Mouse (Mus musculus): ENCODE data around the gene Nid1. TPM values are rescaled to one million over a fixed set of nuclear protein-coding genes. Genes with fewer than 3 reads are reported as not detected.
"Not testable (repeated sequence)": the region's sequence is repeated elsewhere in the genome, so short reads cannot be mapped to it uniquely, and the experiment has no call there.

Gene Nid1
- polyA plus RNA-seq, 1 experiment from 2014 or later, result 51.8 TPM

DNA sequence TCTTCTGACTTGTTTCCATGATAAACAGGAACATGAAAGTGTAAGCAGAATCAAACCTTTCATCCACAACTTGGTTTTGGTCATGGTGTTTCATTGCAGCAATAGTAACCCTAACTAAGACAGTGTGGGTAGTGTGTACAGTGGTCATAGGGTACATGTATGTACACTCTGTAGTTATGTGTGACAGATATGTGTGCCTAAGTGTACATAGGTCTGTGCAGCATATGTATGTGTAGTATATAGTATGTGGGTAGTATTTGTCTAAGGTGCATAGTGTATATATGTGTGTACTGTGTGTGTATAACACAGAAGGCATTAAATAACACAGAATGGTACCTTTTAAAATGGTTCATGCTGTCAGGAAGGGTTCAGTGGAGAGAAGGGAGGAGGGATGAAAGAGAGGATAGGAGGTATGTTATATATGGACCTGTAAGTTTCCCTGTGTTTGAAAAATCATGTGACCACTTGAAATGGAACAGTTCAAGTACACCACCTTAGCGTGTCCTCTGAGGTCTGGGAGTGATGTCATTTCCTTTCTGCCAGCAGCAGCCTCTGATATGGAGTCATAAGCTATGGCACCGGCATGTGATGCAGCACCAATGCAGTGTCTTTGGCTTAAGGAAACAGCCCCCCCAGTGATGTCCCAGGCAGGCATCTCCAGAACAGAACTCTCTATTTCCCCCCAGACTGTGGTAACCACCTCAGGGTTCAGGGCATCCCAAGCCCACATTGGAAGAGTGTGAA, 100.1 kb downstream of the Nid1 start:
- no peak overlapping the region for H3K4me2 ChIP-seq (replicated peaks)
- no peak overlapping the region for H3K27ac ChIP-seq
- no peaks in the 10 kb centered on the region for H3K9me3 ChIP-seq (replicated peaks)
- H3K4me3 ChIP-seq, result no peak overlapping the region
- peaks cover 4% of the 10 kb centered on the region; the same call in 1 of the 2 replicates for H3K4me1 ChIP-seq
- H3K36me3 ChIP-seq, result no peaks in the 10 kb centered on the region
- ATAC-seq (ENCODE audit: low FRiP score), result no peak
- WGBS, result 77% methylated on average over 2 of the region's 2 CpGs
- no peak overlapping the region for H3K9ac ChIP-seq
- H3K27me3 ChIP-seq, result no peaks in the 10 kb centered on the region

DNA sequence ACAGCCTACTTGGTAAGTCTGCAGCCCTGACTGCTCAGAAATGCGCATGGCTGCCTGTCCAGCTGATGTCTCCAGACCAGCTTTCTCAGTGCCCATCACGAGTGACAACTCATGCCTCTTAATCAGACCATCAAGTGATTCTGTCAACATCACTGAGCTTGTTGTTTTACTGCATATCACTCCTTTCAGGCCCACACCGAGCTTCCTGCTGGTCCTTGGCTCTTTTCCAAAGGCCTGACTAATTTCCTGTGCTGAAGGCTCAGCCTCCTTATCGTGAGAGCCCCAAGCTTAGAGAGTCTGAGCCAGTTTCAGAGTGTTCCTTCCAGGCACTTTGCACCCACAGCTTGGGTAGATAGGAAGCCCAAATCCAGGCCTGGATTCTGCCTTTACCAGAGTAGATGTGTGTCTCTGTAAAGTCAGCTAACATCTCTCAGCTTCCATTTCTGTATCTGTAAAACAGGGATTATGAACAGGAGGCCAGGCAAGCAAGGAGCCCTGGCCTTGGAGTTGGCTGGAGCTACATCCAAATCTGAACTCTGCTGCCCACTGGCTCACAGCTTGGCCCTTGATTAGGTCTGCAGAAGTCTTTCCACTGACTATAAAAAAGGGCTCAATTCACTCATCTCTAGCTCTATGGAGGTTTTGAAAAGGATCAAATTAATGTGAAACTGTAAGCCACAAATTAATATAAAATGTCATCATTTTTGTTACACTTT, 101.4 kb downstream of the Nid1 start:
- Histone ChIP-seq H3K4me3 (no peak overlapping the region), H3K4me2 (replicated peaks) (no peak overlapping the region), H3K9ac (no peak overlapping the region), H3K9me3 (replicated peaks) (no peaks in the 10 kb centered on the region), H3K4me1 (peaks cover 4% of the 10 kb centered on the region; the same call in 1 of the 2 replicates), H3K27me3 (no peaks in the 10 kb centered on the region), H3K36me3 (no peaks in the 10 kb centered on the region), H3K27ac (no peak overlapping the region)
- ATAC-seq (ENCODE audit: low FRiP score), result no peak
- WGBS, result 37% methylated on average over 4 of the region's 4 CpGs

DNA sequence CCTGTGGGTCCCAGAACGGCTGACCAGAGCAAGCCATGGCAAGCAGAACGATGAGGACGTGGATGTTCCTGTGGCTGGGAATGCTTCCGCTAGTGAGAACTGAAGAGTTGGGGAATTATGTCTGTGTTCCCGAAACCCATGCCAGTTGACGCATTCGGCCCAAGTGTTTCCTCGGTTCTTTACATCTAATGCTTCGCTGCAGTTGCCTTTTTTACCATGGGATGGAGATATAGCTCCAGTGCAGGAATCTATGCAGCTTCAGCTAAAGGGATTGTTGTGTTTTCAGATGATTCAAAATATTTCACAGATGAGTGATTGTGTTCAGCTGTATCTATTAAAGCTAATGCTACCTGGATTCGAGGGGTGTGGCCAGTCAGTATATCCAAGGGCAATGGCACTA, 105.7 kb downstream of the Nid1 start:
- ATAC-seq (ENCODE audit: low FRiP score); H3K36me3 ChIP-seq; H3K4me3 ChIP-seq; H3K9ac ChIP-seq; H3K27me3 ChIP-seq; H3K4me1 ChIP-seq; H3K9me3 ChIP-seq (replicated peaks); H3K27ac ChIP-seq; H3K4me2 ChIP-seq (replicated peaks): not testable (repeated sequence)
- WGBS, result 90% methylated on average over 10 of the region's 10 CpGs

- H3K9ac ChIP-seq, result no peak overlapping the region
- no peaks in the 10 kb centered on the region for H3K27me3 ChIP-seq
- H3K27ac ChIP-seq, result no peak overlapping the region
- H3K4me3 ChIP-seq, result no peak overlapping the region
- no peaks in the 10 kb centered on the region for H3K4me1 ChIP-seq
- ATAC-seq (ENCODE audit: low FRiP score), result no peak
- H3K36me3 ChIP-seq, result no peaks in the 10 kb centered on the region
- H3K9me3 ChIP-seq (replicated peaks), result no peaks in the 10 kb centered on the region; the same call in 1 of the 2 replicates
- no peak overlapping the region for H3K4me2 ChIP-seq (replicated peaks)
- 72% methylated on average over 3 of the region's 3 CpGs for WGBS
Measured at GRCm38 (mm10) chr13:13546792-13547191, 109.4 kb downstream of the Nid1 start.

GRCm38 (mm10) chr13:13547889-13548288, 110.5 kb downstream of the Nid1 start:
- Histone ChIP-seq H3K4me3 (no peak overlapping the region), H3K4me1 (no peaks in the 10 kb centered on the region), H3K4me2 (replicated peaks) (no peak overlapping the region), H3K9ac (no peak overlapping the region), H3K27ac (no peak overlapping the region), H3K36me3 (no peaks in the 10 kb centered on the region), H3K27me3 (no peaks in the 10 kb centered on the region), H3K9me3 (replicated peaks) (no peaks in the 10 kb centered on the region; the same call in 1 of the 2 replicates)
- ATAC-seq (ENCODE audit: low FRiP score), result no peak
- 93% methylated on average over 4 of the region's 4 CpGs for WGBS

DNA sequence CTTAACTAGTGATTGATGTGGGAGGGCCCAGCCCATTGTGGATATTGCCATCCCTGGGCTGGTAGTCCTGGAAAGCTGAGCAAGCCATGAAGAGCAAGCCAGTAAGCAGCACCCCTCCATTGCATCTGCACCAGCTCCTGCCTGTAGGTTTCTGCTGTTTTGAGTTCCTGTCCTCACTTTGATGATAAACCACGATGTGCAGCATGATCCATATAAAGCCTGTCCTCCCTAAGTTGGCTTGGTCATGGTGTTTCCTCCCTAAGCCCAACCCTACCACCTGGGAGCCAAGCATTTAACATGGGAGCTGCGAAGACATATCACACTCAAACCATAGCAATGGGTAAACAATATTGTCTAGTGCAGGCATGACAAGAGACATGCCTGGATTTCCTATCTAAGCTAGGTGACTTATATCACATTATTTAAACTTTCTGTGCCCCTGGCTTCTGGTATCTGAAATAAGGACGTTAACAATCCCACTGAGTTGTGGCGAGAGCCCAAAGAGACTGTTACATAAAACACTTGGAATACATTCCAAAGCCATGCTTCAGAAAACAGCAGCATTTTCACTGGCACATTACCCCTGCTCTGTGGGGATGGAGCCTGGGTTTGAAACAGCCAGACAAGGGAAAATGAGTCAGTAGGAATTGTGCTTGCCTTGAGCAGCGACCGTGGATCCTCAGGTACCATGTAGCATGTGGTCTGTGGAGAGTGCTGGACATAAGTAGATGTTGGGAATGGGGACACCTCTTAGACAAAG, 111.3 kb downstream of the Nid1 start:
- Histone ChIP-seq H3K9ac (no peak overlapping the region), H3K27ac (no peak overlapping the region), H3K27me3 (no peaks in the 10 kb centered on the region), H3K9me3 (replicated peaks) (no peaks in the 10 kb centered on the region; the same call in 1 of the 2 replicates), H3K4me2 (replicated peaks) (no peak overlapping the region), H3K4me1 (no peaks in the 10 kb centered on the region), H3K36me3 (no peaks in the 10 kb centered on the region), H3K4me3 (no peak overlapping the region)
- no peak for ATAC-seq (ENCODE audit: low FRiP score)
- 91% methylated on average over 6 of the region's 6 CpGs for WGBS

DNA sequence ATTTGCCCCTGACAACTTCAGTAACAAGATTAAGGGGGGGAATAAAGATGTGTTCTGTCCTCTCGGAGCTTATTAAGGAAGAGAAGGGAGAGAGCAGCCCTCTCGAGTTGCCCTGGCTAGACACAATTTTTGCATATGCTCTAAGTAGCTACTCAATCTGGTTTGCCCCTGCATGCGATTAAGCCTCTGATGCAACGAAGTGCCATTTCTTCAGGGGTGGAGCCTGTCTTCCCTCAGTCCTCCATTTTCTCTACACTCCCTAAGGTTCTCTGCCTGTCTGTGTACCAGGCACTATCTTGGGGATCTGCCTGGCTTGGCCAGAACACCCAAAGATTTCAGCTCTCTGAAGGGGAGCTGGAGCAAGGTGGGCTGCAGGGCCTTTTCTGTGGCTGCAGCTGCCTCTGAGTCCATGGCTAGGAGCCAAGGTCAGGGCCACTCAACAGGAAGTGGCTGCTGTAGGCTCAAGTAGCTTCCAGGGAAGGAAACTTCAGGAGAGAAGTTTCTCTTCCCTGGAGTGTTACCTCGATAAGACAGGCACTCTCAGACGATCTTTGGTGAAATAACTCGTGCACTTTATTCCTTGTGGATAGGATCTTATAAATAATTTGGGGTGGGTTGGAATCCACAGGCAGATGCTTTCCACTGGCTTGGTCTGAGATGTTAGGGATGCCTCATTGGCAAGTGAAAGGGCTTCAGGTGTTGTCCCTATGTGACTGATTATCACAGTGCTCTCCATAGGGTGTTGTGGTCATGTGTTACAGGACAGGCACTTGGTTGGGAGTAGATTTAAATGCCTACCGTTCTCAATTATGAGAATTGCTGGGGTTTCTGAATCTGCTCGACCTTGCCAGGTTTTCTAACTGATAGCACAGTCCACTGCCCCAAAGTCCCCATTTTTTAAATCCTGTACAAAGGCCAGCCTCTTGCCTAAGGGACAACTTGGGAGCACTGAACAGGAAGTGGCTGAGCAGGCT, 112.6 kb downstream of the Nid1 start:
- Histone ChIP-seq H3K27ac (no peak overlapping the region), H3K9me3 (replicated peaks) (no peaks in the 10 kb centered on the region; the same call in 1 of the 2 replicates), H3K36me3 (no peaks in the 10 kb centered on the region), H3K4me3 (no peak overlapping the region), H3K27me3 (no peaks in the 10 kb centered on the region), H3K4me1 (no peaks in the 10 kb centered on the region), H3K4me2 (replicated peaks) (no peak overlapping the region), H3K9ac (no peak overlapping the region)
- whole genome bisulfite sequencing, result 77% methylated on average over 9 of the region's 9 CpGs
- ATAC-seq (ENCODE audit: low FRiP score), result no peak

DNA sequence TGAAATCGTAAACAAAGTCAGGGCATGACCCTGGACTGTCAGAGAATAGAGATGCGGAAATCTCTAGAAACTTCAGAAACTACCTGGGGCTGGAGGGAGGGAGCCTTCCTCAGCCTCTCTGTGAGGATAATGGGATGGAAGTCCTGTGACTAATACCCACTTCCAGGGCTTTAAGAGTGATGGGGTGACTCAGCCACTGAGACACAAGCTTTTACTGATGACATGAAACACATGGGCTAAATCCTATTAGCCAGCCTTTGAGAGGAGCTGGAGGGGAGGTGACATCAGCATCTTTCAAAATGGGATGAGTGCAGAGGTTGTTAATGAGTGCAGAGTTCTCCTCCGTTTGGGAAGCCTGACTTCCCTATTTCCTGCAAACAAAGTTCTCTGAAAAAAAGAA, 114.7 kb downstream of the Nid1 start:
- no peak overlapping the region for H3K27ac ChIP-seq
- H3K27me3 ChIP-seq, result no peaks in the 10 kb centered on the region
- no peak for ATAC-seq (ENCODE audit: low FRiP score)
- no peaks in the 10 kb centered on the region; the same call in 1 of the 2 replicates for H3K9me3 ChIP-seq (replicated peaks)
- H3K36me3 ChIP-seq, result no peaks in the 10 kb centered on the region
- H3K4me3 ChIP-seq, result no peak overlapping the region
- no peak overlapping the region for H3K4me2 ChIP-seq (replicated peaks)
- WGBS, result 59% methylated on average over 3 of the region's 3 CpGs
- no peaks in the 10 kb centered on the region for H3K4me1 ChIP-seq
- H3K9ac ChIP-seq, result no peak overlapping the region

DNA sequence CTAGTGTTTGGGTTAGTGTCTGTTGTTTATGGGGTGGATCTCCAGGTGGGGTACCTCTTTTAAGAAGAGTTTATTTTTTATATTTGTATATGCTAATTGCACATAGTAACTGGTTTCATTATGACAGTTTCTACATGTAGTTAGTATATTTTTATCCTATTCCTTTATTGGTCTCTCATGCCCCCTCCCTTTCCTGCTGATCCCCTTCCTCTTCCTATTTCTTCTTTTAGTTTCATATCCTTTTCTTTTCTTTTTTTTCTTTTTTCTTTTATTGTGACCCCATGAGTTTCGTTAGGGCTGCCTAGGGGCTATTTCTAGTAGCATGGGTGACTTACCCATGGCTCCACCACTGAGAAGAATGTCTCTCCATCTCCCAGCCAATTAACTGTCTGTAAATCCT, 116.3 kb downstream of the Nid1 start:
- WGBS, result 73% methylated on average over 1 of the region's 1 CpGs

GRCm38 (mm10) chr13:13555196-13555595, 117.8 kb downstream of the Nid1 start:
- 90% methylated on average over 3 of the region's 3 CpGs for WGBS
- no peak overlapping the region for H3K9ac ChIP-seq
- no peaks in the 10 kb centered on the region for H3K9me3 ChIP-seq (replicated peaks)
- H3K27ac ChIP-seq, result no peak overlapping the region
- no peak overlapping the region for H3K4me3 ChIP-seq
- no peak overlapping the region for H3K4me2 ChIP-seq (replicated peaks)
- no peaks in the 10 kb centered on the region for H3K4me1 ChIP-seq
- no peaks in the 10 kb centered on the region for H3K36me3 ChIP-seq
- no peaks in the 10 kb centered on the region for H3K27me3 ChIP-seq
- ATAC-seq (ENCODE audit: low FRiP score), result no peak

More for the DNA sequence above, 116.3 kb downstream of the Nid1 start:
- Histone ChIP-seq H3K4me3 (no peak overlapping the region), H3K9ac (no peak overlapping the region), H3K27ac (no peak overlapping the region), H3K27me3 (no peaks in the 10 kb centered on the region), H3K4me1 (no peaks in the 10 kb centered on the region), H3K4me2 (replicated peaks) (no peak overlapping the region), H3K36me3 (no peaks in the 10 kb centered on the region), H3K9me3 (replicated peaks) (no peaks in the 10 kb centered on the region)
- ATAC-seq (ENCODE audit: low FRiP score), result no peak

DNA sequence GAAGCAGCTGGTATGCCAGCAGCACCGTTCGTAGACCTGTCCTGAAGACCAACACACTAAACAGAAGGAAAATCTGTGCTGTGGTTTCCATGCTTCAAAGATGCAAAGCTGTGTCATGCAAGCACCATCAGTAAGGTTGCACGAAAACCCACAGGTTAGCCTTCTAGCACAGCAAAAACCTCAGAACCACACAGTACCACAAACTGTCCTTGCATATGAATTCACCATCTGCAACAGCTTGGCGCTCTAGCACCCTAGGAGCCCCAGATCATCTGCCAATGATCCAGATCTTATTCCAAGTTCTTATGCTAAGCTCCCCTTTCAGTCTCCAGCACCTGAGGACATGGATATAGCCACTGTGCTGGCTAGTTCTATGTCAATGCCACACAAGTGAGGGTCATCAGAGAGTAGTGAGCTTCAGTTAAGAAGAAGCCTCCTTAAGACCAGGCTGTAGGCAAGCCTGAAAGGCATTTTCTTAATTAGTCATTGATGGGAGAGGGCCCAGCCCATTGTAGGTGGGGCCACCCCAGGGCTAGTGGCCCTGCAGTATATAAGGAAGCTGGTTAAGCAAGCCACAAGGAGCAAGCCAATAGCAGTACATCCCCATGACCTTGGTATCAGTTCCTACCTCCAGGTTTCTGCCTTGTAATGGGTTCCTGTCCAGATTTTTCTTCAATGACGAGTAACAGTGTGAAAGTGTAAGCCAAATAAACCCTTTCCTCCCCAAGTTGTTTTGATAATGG, 119.8 kb downstream of the Nid1 start:
- H3K4me2 ChIP-seq (replicated peaks), result no peak overlapping the region
- H3K4me3 ChIP-seq, result no peak overlapping the region
- no peaks in the 10 kb centered on the region for H3K27me3 ChIP-seq
- ATAC-seq (ENCODE audit: low FRiP score), result no peak
- H3K4me1 ChIP-seq, result no peaks in the 10 kb centered on the region
- no peaks in the 10 kb centered on the region for H3K36me3 ChIP-seq
- no peak overlapping the region for H3K27ac ChIP-seq
- no peaks in the 10 kb centered on the region for H3K9me3 ChIP-seq (replicated peaks)
- 87% methylated on average over 5 of the region's 5 CpGs for WGBS
- H3K9ac ChIP-seq, result no peak overlapping the region

Measured in hindbrain, embryonic 12.5 days (tissue).